Mouse (Mus musculus) small intestine, adult 2 months (tissue): ENCODE data around the gene Slc24a3. TPM values are rescaled to one million over a fixed set of nuclear protein-coding genes. Genes with fewer than 3 reads are reported as not detected.

Experiments
- H3K27ac ChIP-seq: fragments of 200-500 bp; 2 replicates; pipeline ENCODE4 v1.5.1; 2012; ENCODE audit warnings: low read depth, low read length, control low read depth, inconsistent platforms; ENCODE audit not compliant: insufficient read depth
- H3K27me3 ChIP-seq: fragments of 200-500 bp; 2 replicates; pipeline ENCODE4 v1.6.1; 2012; ENCODE audit warnings: mild to moderate bottlenecking, moderate library complexity, low read length, inconsistent platforms; ENCODE audit not compliant: control insufficient read depth, insufficient read depth
- H3K36me3 ChIP-seq: fragments of 200-500 bp; 2 replicates; pipeline ENCODE4 v1.6.1; 2012; ENCODE audit warnings: mild to moderate bottlenecking, low read length, control low read depth, inconsistent platforms; ENCODE audit not compliant: control insufficient read depth, insufficient read depth
- H3K4me1 ChIP-seq: fragments of 200-500 bp; 2 replicates; pipeline ENCODE4 v1.6.1; 2012; ENCODE audit warnings: low read length, inconsistent platforms, mixed read lengths; ENCODE audit not compliant: control insufficient read depth, insufficient read depth, insufficient read length
- H3K4me3 ChIP-seq: fragments of 200-500 bp; 2 replicates; pipeline ENCODE4 v1.5.1; 2012; ENCODE audit warnings: low read depth, mild to moderate bottlenecking, control low read depth, inconsistent platforms, low read length, moderate library complexity
- CTCF ChIP-seq: fragments of 200-500 bp; IDR thresholded peaks from 2 replicates; pipeline ENCODE4 v1.5.1; 2012; ENCODE audit warnings: low read depth, mild to moderate bottlenecking, control low read depth, inconsistent platforms, low read length, moderate library complexity, mixed read lengths; ENCODE audit not compliant: insufficient replicate concordance, insufficient read length; ENCODE audit errors: extremely low read depth
- POLR2A ChIP-seq: fragments of 200-500 bp; IDR thresholded peaks from 2 replicates; pipeline ENCODE4 v1.6.1; 2012; ENCODE audit warnings: low read depth, mild to moderate bottlenecking, control low read depth, inconsistent platforms, low read length, moderate library complexity
- WGBS: fragments of 180-500 bp; shearing (Covaris S2); methylation state at CpG from one replicate; pipeline ENCODE4 v1.1.7; 2018; 5-methylcytosine and 5-hydroxymethylcytosine counted together
- polyA plus RNA-seq: library from polyadenylated mRNA; depleted of rRNA; stranded (reverse); fragments of >200 nt; gene quantifications from 2 replicates; pipeline ENCODE4 v1.2.3, GENCODE M21; 2012

Slc24a3 gene
- polyA plus RNA-seq, 1 experiment: 6.1 TPM

GRCm38 (mm10) chr2:145274016-145274677 is 106.6 kb downstream of the Slc24a3 start:
- Histone ChIP-seq H3K4me1 (no peaks in the 10 kb centered on the region), H3K36me3 (no peaks in the 10 kb centered on the region), H3K4me3 (no peak overlapping the region), H3K27ac (no peak overlapping the region), H3K27me3 (no peaks in the 10 kb centered on the region)
- TF ChIP-seq CTCF: no peak
- TF ChIP-seq POLR2A: no peak
- 82% methylated on average over 9 of the region's 9 CpGs for WGBS

- H3K4me3 ChIP-seq: no peak overlapping the region
- no peak for TF ChIP-seq CTCF
- no peak for TF ChIP-seq POLR2A
- H3K36me3 ChIP-seq: no peaks in the 10 kb centered on the region
- no peaks in the 10 kb centered on the region for H3K4me1 ChIP-seq
- H3K27me3 ChIP-seq: no peaks in the 10 kb centered on the region
- WGBS: 46% methylated on average over 1 of the region's 1 CpGs
- no peak overlapping the region for H3K27ac ChIP-seq
Observed at GRCm38 (mm10) chr2:145279336-145279735, 111.8 kb downstream of the Slc24a3 start.

- no peak for TF ChIP-seq POLR2A
- no peak for TF ChIP-seq CTCF
- Histone ChIP-seq H3K27ac (no peak overlapping the region), H3K4me1 (no peaks in the 10 kb centered on the region), H3K36me3 (no peaks in the 10 kb centered on the region), H3K4me3 (no peak overlapping the region), H3K27me3 (no peaks in the 10 kb centered on the region)
- WGBS: 51% methylated on average over 2 of the region's 2 CpGs
Observed at GRCm38 (mm10) chr2:145283746-145284145, 116.2 kb downstream of the Slc24a3 start.

GRCm38 (mm10) chr2:145288501-145288900 is 120.9 kb downstream of the Slc24a3 start:
- Histone ChIP-seq H3K27ac (no peak overlapping the region), H3K4me1 (no peaks in the 10 kb centered on the region), H3K27me3 (no peaks in the 10 kb centered on the region), H3K36me3 (no peaks in the 10 kb centered on the region), H3K4me3 (no peak overlapping the region)
- 74% methylated on average over 1 of the region's 1 CpGs for WGBS
- TF ChIP-seq CTCF: no peak
- no peak for TF ChIP-seq POLR2A

- Histone ChIP-seq H3K4me1 (no peaks in the 10 kb centered on the region), H3K4me3 (no peak overlapping the region), H3K36me3 (no peaks in the 10 kb centered on the region), H3K27ac (no peak overlapping the region), H3K27me3 (no peaks in the 10 kb centered on the region)
- WGBS: 4% methylated on average over 2 of the region's 2 CpGs
- TF ChIP-seq CTCF: no peak
- TF ChIP-seq POLR2A: no peak
Observed at GRCm38 (mm10) chr2:145291473-145291872, 123.9 kb downstream of the Slc24a3 start.

GRCm38 (mm10) chr2:145292196-145292595 is 124.6 kb downstream of the Slc24a3 start:
- no peak overlapping the region for H3K4me3 ChIP-seq
- H3K4me1 ChIP-seq: no peaks in the 10 kb centered on the region
- WGBS: 93% methylated on average over 1 of the region's 1 CpGs
- H3K36me3 ChIP-seq: no peaks in the 10 kb centered on the region
- no peaks in the 10 kb centered on the region for H3K27me3 ChIP-seq
- no peak overlapping the region for H3K27ac ChIP-seq
- no peak for TF ChIP-seq POLR2A
- no peak for TF ChIP-seq CTCF

- no peaks in the 10 kb centered on the region for H3K4me1 ChIP-seq
- H3K27ac ChIP-seq: no peak overlapping the region
- H3K27me3 ChIP-seq: no peaks in the 10 kb centered on the region
- H3K4me3 ChIP-seq: no peak overlapping the region
- no peaks in the 10 kb centered on the region for H3K36me3 ChIP-seq
- 16% methylated on average over 1 of the region's 1 CpGs for WGBS
- TF ChIP-seq CTCF (no peak), POLR2A (no peak)
Observed at GRCm38 (mm10) chr2:145292816-145293215, 125.3 kb downstream of the Slc24a3 start.

- no peaks in the 10 kb centered on the region for H3K27me3 ChIP-seq
- H3K4me3 ChIP-seq: no peak overlapping the region
- no peak overlapping the region for H3K27ac ChIP-seq
- TF ChIP-seq POLR2A: no peak
- WGBS: 73% methylated on average over 1 of the region's 1 CpGs
- no peaks in the 10 kb centered on the region for H3K4me1 ChIP-seq
- no peaks in the 10 kb centered on the region for H3K36me3 ChIP-seq
Observed at GRCm38 (mm10) chr2:145296906-145297305, 129.4 kb downstream of the Slc24a3 start.
